Mouse (Mus musculus) MEL (cell line): ENCODE measurements around the gene Lrig2. TPM values are rescaled to one million over a fixed set of nuclear protein-coding genes. Genes with fewer than 3 reads are reported as not detected.

Experiments used
- DNase-seq: peaks from one replicate; pipeline ENCODE4 v3.0.0; 2011; ENCODE audit warnings: low read depth, low spot score
- H3K27ac ChIP-seq: 2 replicates; pipeline ENCODE4 v1.5.1; 2012; ENCODE audit warnings: low read depth, mild to moderate bottlenecking, control low read depth, low read length, moderate library complexity; ENCODE audit not compliant: control insufficient read depth
- H3K27me3 ChIP-seq, 2 experiments: fragments of 150-350 bp in 1 of 2; sonication (generic) in 1 of 2; 2 replicates each; pipeline ENCODE4 v1.6.1; 2012; ENCODE audit warnings: low read length in 2 of 2, mild to moderate bottlenecking in 2 of 2, improper control_type of control experiment in 1 of 2, moderate library complexity in 1 of 2; ENCODE audit not compliant: insufficient read depth in 2 of 2, control insufficient read depth in 1 of 2
- H3K36me3 ChIP-seq, 2 experiments: 2 replicates each; pipeline ENCODE4 v1.6.1; 2012 to 2014; ENCODE audit warnings: low read length in 2 of 2, improper control_type of control experiment in 1 of 2, inconsistent platforms in 1 of 2, mild to moderate bottlenecking in 1 of 2; ENCODE audit not compliant: insufficient read depth in 2 of 2, control insufficient read depth in 1 of 2
- H3K4me1 ChIP-seq, 2 experiments: fragments of 150-350 bp in 1 of 2; sonication (generic) in 1 of 2; 2 replicates each; pipeline ENCODE4 v1.6.1; 2012; ENCODE audit warnings: low read length in 2 of 2, improper control_type of control experiment in 1 of 2, mild to moderate bottlenecking in 1 of 2; ENCODE audit not compliant: insufficient read depth in 2 of 2, control insufficient read depth in 1 of 2
- H3K4me3 ChIP-seq, 2 experiments: fragments of 150-350 bp in 1 of 2; sonication (generic) in 1 of 2; 2 replicates each; pipeline ENCODE4 v1.5.1; 2012; ENCODE audit warnings: low read depth in 2 of 2, low read length in 2 of 2, mild to moderate bottlenecking in 2 of 2, moderate library complexity in 2 of 2, control low read depth in 1 of 2, improper control_type of control experiment in 1 of 2; ENCODE audit not compliant: control insufficient read depth in 1 of 2, insufficient read depth in 1 of 2
- H3K79me2 ChIP-seq: 2 replicates; pipeline ENCODE4 v1.6.1; 2012; ENCODE audit warnings: mild to moderate bottlenecking, low read length, moderate library complexity; ENCODE audit not compliant: control insufficient read depth, poor library complexity, insufficient read depth
- H3K9ac ChIP-seq: 2 replicates; pipeline ENCODE4 v1.6.1; 2012; ENCODE audit warnings: low read depth, mild to moderate bottlenecking, control low read depth, low read length, moderate library complexity; ENCODE audit not compliant: control insufficient read depth, poor library complexity, severe bottlenecking
- H3K9me3 ChIP-seq: fragments of 150-350 bp; sonication (generic); replicated peaks from 2 replicates; pipeline ENCODE4 v1.6.1; 2012; ENCODE audit warnings: mild to moderate bottlenecking, low read length, improper control_type of control experiment, moderate library complexity; ENCODE audit not compliant: insufficient read depth
- CTCF ChIP-seq, 3 experiments: IDR thresholded peaks in 2 of 3; conservative IDR thresholded peaks in 1 of 3; 2 replicates each; pipeline ENCODE4 v1.5.1; 2011 to 2012; ENCODE audit warnings: low read length in 3 of 3, low read depth in 2 of 3, mild to moderate bottlenecking in 2 of 3, improper control_type of control experiment in 1 of 3, inconsistent platforms in 1 of 3, mixed read lengths in 1 of 3, moderate library complexity in 1 of 3; ENCODE audit not compliant: control insufficient read depth in 1 of 3, insufficient read depth in 1 of 3, poor library complexity in 1 of 3, severe bottlenecking in 1 of 3
- E2F4 ChIP-seq: IDR thresholded peaks from 2 replicates; pipeline ENCODE4 v1.6.1; 2011; ENCODE audit warnings: low read depth, low read length, improper control_type of control experiment, borderline replicate concordance
- ELF1 ChIP-seq: IDR thresholded peaks from 2 replicates; pipeline ENCODE4 v1.6.1; 2014; ENCODE audit warnings: low read depth, mild to moderate bottlenecking, inconsistent platforms, low read length, improper control_type of control experiment, moderate library complexity
- EP300 ChIP-seq, 2 experiments: IDR thresholded peaks; 2 replicates each; pipeline ENCODE4 v1.6.1; 2011; ENCODE audit warnings: improper control_type of control experiment in 2 of 2, low read length in 2 of 2, low read depth in 1 of 2, mild to moderate bottlenecking in 1 of 2
- GABPA ChIP-seq: IDR thresholded peaks from 2 replicates; pipeline ENCODE4 v1.6.1; 2012; ENCODE audit warnings: low read depth, mild to moderate bottlenecking, inconsistent platforms, low read length, improper control_type of control experiment, moderate library complexity
- HCFC1 ChIP-seq: IDR thresholded peaks from 2 replicates; pipeline ENCODE4 v1.6.1; 2012; ENCODE audit warnings: low read depth, mild to moderate bottlenecking, inconsistent platforms, low read length, improper control_type of control experiment, moderate library complexity
- MAFK ChIP-seq: IDR thresholded peaks from 2 replicates; pipeline ENCODE4 v1.6.1; 2011; ENCODE audit warnings: low read depth, mild to moderate bottlenecking, low read length, improper control_type of control experiment, borderline replicate concordance
- MEF2A ChIP-seq: IDR thresholded peaks from 2 replicates; pipeline ENCODE4 v1.6.1; 2014; ENCODE audit warnings: low read depth, mild to moderate bottlenecking, inconsistent platforms, low read length, improper control_type of control experiment; ENCODE audit not compliant: poor library complexity, insufficient replicate concordance, severe bottlenecking; ENCODE audit errors: extremely low read depth
- NELFE ChIP-seq: IDR thresholded peaks from 2 replicates; pipeline ENCODE4 v1.6.1; 2011; ENCODE audit warnings: low read depth, low read length, improper control_type of control experiment
- POLR2AphosphoS5 ChIP-seq: IDR thresholded peaks from 2 replicates; pipeline ENCODE4 v1.6.1; 2012; ENCODE audit warnings: low read depth, borderline replicate concordance, mild to moderate bottlenecking, inconsistent platforms, low read length, moderate library complexity, mixed read lengths
- RAD21 ChIP-seq: IDR thresholded peaks from 2 replicates; pipeline ENCODE4 v1.6.1; 2011; ENCODE audit warnings: mild to moderate bottlenecking, low read depth, low read length, improper control_type of control experiment
- RCOR1 ChIP-seq: IDR thresholded peaks from 2 replicates; pipeline ENCODE4 v1.6.1; 2012; ENCODE audit warnings: low read depth, mild to moderate bottlenecking, inconsistent platforms, low read length, improper control_type of control experiment
- SIN3A ChIP-seq: IDR thresholded peaks from 2 replicates; pipeline ENCODE4 v1.6.1; 2012; ENCODE audit warnings: low read length, improper control_type of control experiment, inconsistent platforms
- TBP ChIP-seq: IDR thresholded peaks from 2 replicates; pipeline ENCODE4 v1.8.0; 2011; ENCODE audit warnings: low read depth, low read length, improper control_type of control experiment
- TCF12 ChIP-seq: IDR thresholded peaks from 2 replicates; pipeline ENCODE4 v1.6.1; 2014; ENCODE audit warnings: low read depth, mild to moderate bottlenecking, inconsistent platforms, low read length, improper control_type of control experiment, moderate library complexity
- USF2 ChIP-seq, 2 experiments: IDR thresholded peaks; 2 replicates each; pipeline ENCODE4 v1.6.1; 2011 to 2012; ENCODE audit warnings: improper control_type of control experiment in 2 of 2, low read length in 2 of 2, borderline replicate concordance in 1 of 2, inconsistent platforms in 1 of 2, low read depth in 1 of 2, mild to moderate bottlenecking in 1 of 2; ENCODE audit not compliant: insufficient read depth in 1 of 2
- ZMIZ1 ChIP-seq: IDR thresholded peaks from 2 replicates; pipeline ENCODE4 v1.6.1; 2012; ENCODE audit warnings: low read depth, mild to moderate bottlenecking, inconsistent platforms, low read length, improper control_type of control experiment, moderate library complexity
- polyA plus RNA-seq, 2 experiments: library from polyadenylated mRNA; stranded (reverse) in 1 of 2; unstranded in 1 of 2; fragments of >175 nt in 1 of 2; fragments of >200 nt in 1 of 2; gene quantifications; 2 replicates each; pipeline versions ENCODE4 v1.2.1 to v1.2.4; 2012; ENCODE audit warnings: low replicate concordance in 2 of 2, low read depth in 1 of 2; ENCODE audit not compliant: insufficient read length in 2 of 2, insufficient read depth in 1 of 2, missing spikeins in 1 of 2
- total RNA-seq: library from RNA; depleted of rRNA; stranded (reverse); fragments of 300-350 nt; gene quantifications from 2 replicates; pipeline ENCODE4 v1.2.3, GENCODE M21; 2012

Lrig2 gene
- total and polyA plus RNA-seq, 3 experiments = 4.2 to 4.3 TPM; not detected in 1

DNA sequence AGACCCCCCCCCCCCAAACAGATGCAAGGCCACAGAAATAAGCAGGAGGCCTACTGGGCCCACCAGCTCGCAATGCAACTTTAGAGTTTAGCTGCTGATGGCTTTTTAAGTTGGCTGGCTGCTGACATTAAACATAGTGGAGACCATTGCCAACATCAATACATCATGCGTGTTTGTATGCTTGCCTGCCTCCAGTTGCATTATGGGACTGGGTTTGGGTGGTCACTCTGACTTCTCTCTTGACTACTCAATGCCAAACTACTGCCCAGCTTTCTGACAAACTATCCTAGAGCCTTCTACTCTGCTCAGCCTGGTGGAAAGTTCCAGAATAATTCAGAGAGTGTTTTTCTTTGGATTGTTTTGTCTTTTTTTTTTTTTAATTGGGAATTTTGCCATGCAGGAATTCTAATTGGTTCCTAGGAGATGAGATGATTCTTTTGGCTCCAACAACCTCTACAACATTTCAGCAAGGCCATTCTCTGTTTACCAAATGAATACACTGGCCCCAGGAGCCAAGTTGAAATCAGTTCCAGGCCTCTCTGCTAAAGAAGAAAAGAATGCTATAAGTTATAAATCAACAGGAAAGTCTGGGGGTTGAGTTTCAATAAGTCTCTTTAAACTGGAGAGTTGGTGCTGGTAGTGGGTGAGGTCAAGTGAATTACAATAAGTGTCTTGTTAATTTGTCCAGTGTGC lies 161.3 kb downstream of the Lrig2 start:
- DNase-seq = no peak
- no peak overlapping the region for H3K27ac ChIP-seq
- no peak overlapping the region for H3K4me3 ChIP-seq
- no peaks in the 10 kb centered on the region for H3K36me3 ChIP-seq
- no peak overlapping the region for H3K9ac ChIP-seq
- no peaks in the 10 kb centered on the region for H3K9me3 ChIP-seq
- H3K79me2 ChIP-seq = no peaks in the 10 kb centered on the region
- H3K27me3 ChIP-seq = no peaks in the 10 kb centered on the region
- TF ChIP-seq SIN3A (no peak), GABPA (no peak), ELF1 (no peak)
- H3K4me1 ChIP-seq = no peaks in the 10 kb centered on the region

DNA sequence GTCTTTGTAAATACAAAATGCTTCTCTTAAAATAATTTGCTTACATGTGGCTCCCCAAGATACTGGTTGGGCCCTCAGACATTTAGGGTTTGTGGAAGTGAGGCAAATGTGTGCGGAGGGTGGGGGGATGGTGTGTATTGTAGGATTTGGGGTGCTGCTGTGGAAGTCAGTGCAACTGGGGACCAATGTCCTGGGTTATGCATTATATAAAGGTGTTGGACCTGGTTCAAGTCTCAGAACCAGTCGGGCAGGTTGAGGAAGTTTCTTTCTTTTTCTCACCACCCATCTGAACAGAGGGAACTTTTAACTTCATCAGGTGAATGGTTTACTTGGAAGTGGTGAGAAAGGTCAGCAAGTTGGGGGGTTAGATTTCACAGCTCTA lies 161.9 kb downstream of the Lrig2 start:
- Histone ChIP-seq H3K27me3 (no peaks in the 10 kb centered on the region), H3K4me1 (no peaks in the 10 kb centered on the region), H3K9ac (no peak overlapping the region), H3K27ac (no peak overlapping the region), H3K79me2 (no peaks in the 10 kb centered on the region), H3K9me3 (no peaks in the 10 kb centered on the region), H3K4me3 (no peak overlapping the region)
- DNase-seq = no peak
- TF ChIP-seq TCF12 (no peak), GABPA (no peak), CTCF (IDR thresholded peaks at IDR 0.05 in 2 of 3, conservative IDR thresholded peaks at IDR 0.05 in 1 of 3; ENCODE audit: control insufficient read depth in 1 of 3, insufficient read depth in 1 of 3, low read depth in 2 of 3, low read length in 3 of 3, poor library complexity in 1 of 3, severe bottlenecking in 1 of 3) (no peak), USF2 (IDR thresholded peaks at IDR 0.05; ENCODE audit: borderline replicate concordance in 1 of 2, insufficient read depth in 1 of 2, low read depth in 1 of 2, low read length in 2 of 2) (no peak), RCOR1 (no peak), RAD21 (no peak), ZMIZ1 (no peak), POLR2AphosphoS5 (no peak), NELFE (no peak), MEF2A (no peak), TBP (no peak), MAFK (no peak), HCFC1 (no peak), E2F4 (no peak), EP300 (IDR thresholded peaks at IDR 0.05; ENCODE audit: low read depth in 1 of 2, low read length in 2 of 2) (no peak)
- TF ChIP-seq, all 39 proteins: peak for 0
- H3K36me3 ChIP-seq = no peaks in the 10 kb centered on the region
